Mouse (Mus musculus) limb, embryonic 11.5 days (tissue): Measurements from ENCODE around the gene Osbpl10. TPM values are rescaled to one million over a fixed set of nuclear protein-coding genes. Genes with fewer than 3 reads are reported as not detected.

Experiments
- ATAC-seq: fragments of 200-750 bp; cut with Nextera tagmentation; 2 replicates; pipeline ENCODE4 v1.8.0; 2017; ENCODE audit warnings: low read depth; ENCODE audit not compliant: insufficient number of reproducible peaks, low FRiP score, low TSS enrichment
- DNase-seq: peaks from one replicate; pipeline ENCODE4 v3.0.0-alpha.2; 2015; ENCODE audit warnings: low spot score
- H3K27ac ChIP-seq: fragments of 300-500 bp; sonication (generic); replicated peaks from 2 replicates; pipeline ENCODE4 v1.5.1; 2014; ENCODE audit warnings: low read depth, mild to moderate bottlenecking, low read length
- H3K27me3 ChIP-seq: fragments of 300-500 bp; sonication (generic); 2 replicates; pipeline ENCODE4 v1.6.1; 2014; ENCODE audit warnings: mild to moderate bottlenecking, low read length, mixed read lengths; ENCODE audit not compliant: control insufficient read depth, insufficient read depth
- H3K36me3 ChIP-seq: fragments of 300-500 bp; sonication (generic); 2 replicates; pipeline ENCODE4 v1.6.1; 2014; ENCODE audit warnings: mild to moderate bottlenecking, low read length, moderate library complexity, mixed read lengths; ENCODE audit not compliant: control insufficient read depth, insufficient read depth
- H3K4me1 ChIP-seq: fragments of 300-500 bp; sonication (generic); 2 replicates; pipeline ENCODE4 v1.6.1; 2014; ENCODE audit warnings: low read length, mixed read lengths; ENCODE audit not compliant: control insufficient read depth, insufficient read depth
- H3K4me2 ChIP-seq: fragments of 300-500 bp; sonication (generic); 2 replicates; pipeline ENCODE4 v1.6.1; 2014; ENCODE audit warnings: low read depth, mild to moderate bottlenecking, moderate library complexity; ENCODE audit not compliant: severe bottlenecking
- H3K4me3 ChIP-seq: fragments of 300-500 bp; sonication (generic); 2 replicates; pipeline ENCODE4 v1.5.1; 2014; ENCODE audit warnings: low read depth, low read length
- H3K9ac ChIP-seq: fragments of 300-500 bp; sonication (generic); 2 replicates; pipeline ENCODE4 v1.6.1; 2014; ENCODE audit warnings: mild to moderate bottlenecking, low read length
- H3K9me3 ChIP-seq: fragments of 300-500 bp; sonication (generic); 2 replicates; pipeline ENCODE4 v1.6.1; 2016; ENCODE audit warnings: low read length; ENCODE audit not compliant: control insufficient read depth
- WGBS: fragments of 180-500 bp; shearing (Covaris S2); extraction: QIAGEN DNeasy Blood & Tissue Kit; methylation state at CpG from one replicate; pipeline ENCODE4 v1.1.7; 2014; 5-methylcytosine and 5-hydroxymethylcytosine counted together
- polyA plus RNA-seq: library from polyadenylated mRNA; unstranded; fragments of >200 nt; fragmentation: Nextera tagmentation; extraction: Ambion mirVana; gene quantifications from 2 replicates; pipeline ENCODE4 v1.2.1, GENCODE M21; 2014

Gene Osbpl10
- polyA plus RNA-seq, 1 experiment from 2014 or later: 1.3 TPM

- no peak for DNase-seq
- H3K4me3 ChIP-seq: no peak overlapping the region
- no peak for ATAC-seq
- no peaks in the 10 kb centered on the region for H3K27me3 ChIP-seq
- no peak overlapping the region for H3K4me2 ChIP-seq
- peaks cover 11% of the 10 kb centered on the region for H3K4me1 ChIP-seq
- H3K27ac ChIP-seq: no peak overlapping the region
- no peaks in the 10 kb centered on the region for H3K36me3 ChIP-seq
- no peaks in the 10 kb centered on the region for H3K9me3 ChIP-seq
- no peak overlapping the region for H3K9ac ChIP-seq
- 66% methylated on average over 5 of the region's 5 CpGs for WGBS
Measured at GRCm38 (mm10) chr9:115206219-115206618, 227.8 kb downstream of the Osbpl10 start.

GRCm38 (mm10) chr9:115209737-115210136 is 231.4 kb downstream of the Osbpl10 start:
- 88% methylated on average over 7 of the region's 7 CpGs for WGBS
- Histone ChIP-seq H3K4me3 (no peak overlapping the region), H3K9ac (no peak overlapping the region), H3K36me3 (no peaks in the 10 kb centered on the region), H3K4me2 (no peak overlapping the region), H3K9me3 (no peaks in the 10 kb centered on the region), H3K27me3 (no peaks in the 10 kb centered on the region), H3K4me1 (peaks cover 10% of the 10 kb centered on the region), H3K27ac (no peak overlapping the region)
- ATAC-seq: no peak
- no peak for DNase-seq

GRCm38 (mm10) chr9:115210535-115210934 is 232.2 kb downstream of the Osbpl10 start:
- H3K9me3 ChIP-seq: no peaks in the 10 kb centered on the region
- no peak overlapping the region for H3K4me2 ChIP-seq
- ATAC-seq (no peak), DNase-seq (no peak)
- no peak overlapping the region for H3K4me3 ChIP-seq
- H3K36me3 ChIP-seq: no peaks in the 10 kb centered on the region
- H3K9ac ChIP-seq: no peak overlapping the region
- peaks cover 11% of the 10 kb centered on the region for H3K4me1 ChIP-seq
- H3K27me3 ChIP-seq: no peaks in the 10 kb centered on the region
- 87% methylated on average over 12 of the region's 12 CpGs for WGBS
- no peak overlapping the region for H3K27ac ChIP-seq

- no peak overlapping the region for H3K4me3 ChIP-seq
- H3K4me2 ChIP-seq: no peak overlapping the region
- WGBS: 89% methylated on average over 5 of the region's 5 CpGs
- no peaks in the 10 kb centered on the region for H3K27me3 ChIP-seq
- H3K36me3 ChIP-seq: no peaks in the 10 kb centered on the region
- H3K9ac ChIP-seq: no peak overlapping the region
- peaks cover 12% of the 10 kb centered on the region for H3K4me1 ChIP-seq
- H3K27ac ChIP-seq: no peak overlapping the region
- ATAC-seq: no peak
- no peaks in the 10 kb centered on the region for H3K9me3 ChIP-seq
- DNase-seq: no peak
Measured at GRCm38 (mm10) chr9:115213755-115214264, 235.4 kb downstream of the Osbpl10 start.

GRCm38 (mm10) chr9:115214572-115215571 is 236.5 kb downstream of the Osbpl10 start:
- Histone ChIP-seq H3K27me3 (no peaks in the 10 kb centered on the region), H3K36me3 (no peaks in the 10 kb centered on the region), H3K4me1 (peaks cover 12% of the 10 kb centered on the region), H3K9ac (no peak overlapping the region; the same call in 1 of the 2 replicates), H3K4me3 (no peak overlapping the region), H3K9me3 (no peaks in the 10 kb centered on the region), H3K27ac (0 out of 2 replicates have a peak overlapping the region, but pooled peaks have one; percentile 49), H3K4me2 (no peak overlapping the region)
- peak; percentile 41 for DNase-seq
- 11% methylated on average over 7 of the region's 7 CpGs for WGBS
- peak; percentile 54; the same call in 1 of the 2 replicates for ATAC-seq

GRCm38 (mm10) chr9:115215830-115216701 is 237.7 kb downstream of the Osbpl10 start:
- Histone ChIP-seq H3K4me3 (no peak overlapping the region), H3K36me3 (no peaks in the 10 kb centered on the region), H3K4me1 (peaks cover 12% of the 10 kb centered on the region), H3K4me2 (peak overlapping the region; percentile 11; the same call in 1 of the 2 replicates), H3K9ac (no peak overlapping the region), H3K27me3 (no peaks in the 10 kb centered on the region), H3K27ac (no peak overlapping the region), H3K9me3 (no peaks in the 10 kb centered on the region)
- ATAC-seq: peak; percentile 35; the same call in 1 of the 2 replicates
- peak; percentile 70 for DNase-seq
- WGBS: 25% methylated on average over 21 of the region's 21 CpGs

- Histone ChIP-seq H3K36me3 (no peaks in the 10 kb centered on the region), H3K4me2 (no peak overlapping the region), H3K9ac (no peak overlapping the region), H3K4me3 (no peak overlapping the region), H3K9me3 (no peaks in the 10 kb centered on the region), H3K4me1 (peaks cover 12% of the 10 kb centered on the region), H3K27me3 (no peaks in the 10 kb centered on the region), H3K27ac (no peak overlapping the region)
- 16% methylated on average over 9 of the region's 9 CpGs for WGBS
- DNase-seq (no peak), ATAC-seq (no peak)
Measured at GRCm38 (mm10) chr9:115217984-115218383, 239.6 kb downstream of the Osbpl10 start.

GRCm38 (mm10) chr9:115220466-115220865 is 242.1 kb downstream of the Osbpl10 start:
- no peak overlapping the region for H3K4me2 ChIP-seq
- no peak for DNase-seq
- 79% methylated on average over 7 of the region's 7 CpGs for WGBS
- H3K27ac ChIP-seq: no peak overlapping the region
- peaks cover 4% of the 10 kb centered on the region for H3K4me1 ChIP-seq
- ATAC-seq: no peak
- H3K9ac ChIP-seq: no peak overlapping the region
- no peaks in the 10 kb centered on the region for H3K9me3 ChIP-seq
- H3K36me3 ChIP-seq: no peaks in the 10 kb centered on the region
- no peaks in the 10 kb centered on the region for H3K27me3 ChIP-seq
- no peak overlapping the region for H3K4me3 ChIP-seq
